Comparison of ENCODE assay signal across 8 mouse cellular contexts in genomic region chr5:3596399-3596766, GRCm38 (mm10). TPM values are rescaled to one million over a fixed set of nuclear protein-coding genes. Genes with fewer than 3 reads are reported as not detected.
DNase-seq lines count a peak whose midpoint lies in the region; ATAC-seq and TF ChIP-seq lines count a peak whose summit lies in the region.

TSS of gene Rbm48 (minus strand) at chr5:3596585.

- H3K36me3 ChIP-seq in heart, embryonic 12.5 days = peaks cover 11% of the 10 kb centered on the region
- no peaks in the 10 kb centered on the region for H3K36me3 ChIP-seq in kidney, postnatal 0 days (ENCODE audit: insufficient read depth, low read length)
- H3K36me3 ChIP-seq in liver, adult 2 months (ENCODE audit: control insufficient read depth, insufficient read depth, low read length) = peaks cover 1% of the 10 kb centered on the region; the same call in 1 of the 2 replicates

- H3K9ac ChIP-seq in heart, embryonic 12.5 days = peak within 1 kb of the TSS; percentile 81
- H3K9ac ChIP-seq in kidney, postnatal 0 days (ENCODE audit: low read depth, low read length) = peak within 1 kb of the TSS; percentile 69
- H3K9ac ChIP-seq in liver, adult 2 months (ENCODE audit: low read depth, low read length) = peak within 1 kb of the TSS; percentile 89

- H3K4me2 ChIP-seq in heart, embryonic 12.5 days = peak within 1 kb of the TSS; percentile 83
- peak within 1 kb of the TSS; percentile 91 for H3K4me2 ChIP-seq in kidney, postnatal 0 days (ENCODE audit: low read length)

- no peaks in the 10 kb centered on the region for H3K27me3 ChIP-seq in heart, embryonic 12.5 days (replicated peaks)
- H3K27me3 ChIP-seq in kidney, postnatal 0 days (ENCODE audit: insufficient read depth, low read length) = no peaks in the 10 kb centered on the region
- no peaks in the 10 kb centered on the region for H3K27me3 ChIP-seq in liver, adult 2 months (ENCODE audit: control insufficient read depth, insufficient read depth, low read length)

- peak; percentile 57; the same call in 1 of the 2 replicates for TF ChIP-seq POLR2A in liver, adult 2 months (IDR thresholded peaks at IDR 0.05; ENCODE audit: extremely low read depth, insufficient read depth, low read length)

- ATAC-seq in CD4-positive, CD25-positive, alpha-beta regulatory T cell, adult 4 months = peak; percentile 50
- ATAC-seq in erythroid progenitor cell, adult 5-6 weeks (replicated peaks; ENCODE audit: low FRiP score, poor library complexity, severe bottlenecking) = peak; percentile 85
- peak; percentile 86 for ATAC-seq in heart, embryonic 12.5 days (ENCODE audit: insufficient number of reproducible peaks, low FRiP score)
- ATAC-seq in kidney, postnatal 0 days (replicated peaks; ENCODE audit: low FRiP score, low read depth) = peak; percentile 89
- ATAC-seq in monocyte, adult 5-6 weeks (replicated peaks; ENCODE audit: insufficient number of reproducible peaks, low FRiP score, low TSS enrichment, poor library complexity, severe bottlenecking) = peak; percentile 71

- peaks cover 13% of the 10 kb centered on the region; the same call in 1 of the 2 replicates for H3K4me1 ChIP-seq in brown adipose tissue, adult 24 weeks (ENCODE audit: control insufficient read depth, insufficient read depth, insufficient read length, low read length)
- H3K4me1 ChIP-seq in heart, embryonic 12.5 days (replicated peaks) = peaks cover 14% of the 10 kb centered on the region
- no peaks in the 10 kb centered on the region for H3K4me1 ChIP-seq in kidney, postnatal 0 days (replicated peaks; ENCODE audit: insufficient read depth, low read length)
- peaks cover 19% of the 10 kb centered on the region for H3K4me1 ChIP-seq in liver, adult 2 months (ENCODE audit: control insufficient read depth, insufficient read depth, low read length)

- peak within 1 kb of the TSS; percentile 72 for H3K27ac ChIP-seq in brown adipose tissue, adult 24 weeks (replicated peaks; ENCODE audit: low read depth, low read length)
- peak within 1 kb of the TSS; percentile 60 for H3K27ac ChIP-seq in heart, embryonic 12.5 days (ENCODE audit: poor library complexity, severe bottlenecking)
- H3K27ac ChIP-seq in kidney, postnatal 0 days = peak within 1 kb of the TSS; percentile 81
- peak within 1 kb of the TSS; percentile 85 for H3K27ac ChIP-seq in liver, adult 2 months (replicated peaks; ENCODE audit: insufficient read depth, low read depth, low read length)

- peak; percentile 66 for TF ChIP-seq CTCF in kidney, postnatal 0 days (IDR thresholded peaks at IDR 0.05; ENCODE audit: low read depth)
- peak; percentile 86 for TF ChIP-seq CTCF in liver, adult 2 months (IDR thresholded peaks at IDR 0.05; ENCODE audit: low read depth, low read length)

- H3K79me2 ChIP-seq in liver, adult 2 months (ENCODE audit: control insufficient read depth, insufficient read depth, low read length) = peaks cover 11% of the 10 kb centered on the region; the same call in 1 of the 2 replicates

- DNase-seq in kidney, postnatal 0 days (ENCODE audit: low spot score) = peak; percentile 81
- no peak for DNase-seq in liver, adult 2 months (ENCODE audit: extremely low read depth, low read depth, low spot score)
- peak; percentile 76 to 90 for DNase-seq in spleen, postnatal 4 days (ENCODE audit: low spot score in 2 of 2)

- peak within 1 kb of the TSS; percentile 97 for H3K4me3 ChIP-seq in brown adipose tissue, adult 24 weeks (ENCODE audit: insufficient read depth, low read depth, low read length)
- peak within 1 kb of the TSS; percentile 88 for H3K4me3 ChIP-seq in heart, embryonic 12.5 days
- peak within 1 kb of the TSS; percentile 81 for H3K4me3 ChIP-seq in kidney, postnatal 0 days (replicated peaks; ENCODE audit: low read depth, low read length)
- H3K4me3 ChIP-seq in liver, adult 2 months (ENCODE audit: insufficient read depth, low read depth, low read length) = peak within 1 kb of the TSS; percentile 83

- no peaks in the 10 kb centered on the region for H3K9me3 ChIP-seq in heart, embryonic 12.5 days (replicated peaks)
- H3K9me3 ChIP-seq in kidney, postnatal 0 days (replicated peaks; ENCODE audit: low read length) = no peaks in the 10 kb centered on the region

- WGBS in heart, embryonic 12.5 days = under 1% methylated on average over 31 of the region's 31 CpGs
- WGBS in kidney, postnatal 0 days = under 1% methylated on average over 31 of the region's 31 CpGs
- under 1% methylated on average over 31 of the region's 31 CpGs for WGBS in liver, adult 2 months

RNA-seq across cellular contexts. Expression of gene Rbm48, which starts in this region (rescaled TPM):
- 10 to 100 TPM; 30.7 to 36.4 TPM for polyA plus RNA-seq in CD4-positive, CD25-positive, alpha-beta regulatory T cell, adult 4 months (2017; shearing (Covaris generic))
- polyA plus RNA-seq in brown adipose tissue, adult 24 weeks (2012; ENCODE audit: insufficient read depth, insufficient read length, missing spikeins) = 3.9 and 4.3 TPM in 2 replicates
- 3.4 and 13.0 TPM in 2 replicates for total RNA-seq in erythroid progenitor cell, adult 5-6 weeks (2015; ENCODE audit: low replicate concordance)
- total RNA-seq in erythroid progenitor cell, adult 5-6 weeks (2017; ENCODE audit: low replicate concordance) = 10.3 and 14.9 TPM in 2 replicates
- 9.6 TPM in 2 replicates for polyA plus RNA-seq in heart, embryonic 12.5 days (2016; fragmentation: Nextera tagmentation; extraction: Ambion mirVana)
- polyA plus RNA-seq in kidney, postnatal 0 days (2015; fragmentation: Nextera tagmentation; extraction: Ambion mirVana) = 10.2 and 12.1 TPM in 2 replicates
- 6.5 and 7.9 TPM in 2 replicates for total RNA-seq in liver, adult 2 months (2014; rRNA removed)
- 2.2 and 2.9 TPM in 2 replicates for polyA plus RNA-seq in liver, adult 2 months (2012; rRNA removed)
- 56.4 to 61.2 TPM (median 57.4 TPM) in 3 replicates for total RNA-seq in monocyte, adult 5-6 weeks (2017)
